Mouse (Mus musculus) E14TG2a.4 (cell line): Measurements from ENCODE around the gene Ahcyl1.

ENCODE experiments used
- CTCF ChIP-seq: conservative IDR thresholded peaks from 2 replicates; pipeline ENCODE4 v1.5.1; 2014; ENCODE audit warnings: low read length
- NANOG ChIP-seq: IDR thresholded peaks from 2 replicates; pipeline ENCODE4 v1.6.1; 2014; ENCODE audit warnings: borderline replicate concordance, low read length, mixed read lengths
- POU5F1 ChIP-seq: IDR thresholded peaks from 2 replicates; pipeline ENCODE4 v1.6.1; 2014; ENCODE audit warnings: low read length, borderline replicate concordance

GRCm38 (mm10) chr3:107659000-107659399, 37.4 kb downstream of the Ahcyl1 start:
- TF ChIP-seq CTCF = no peak
- no peak for TF ChIP-seq NANOG
- TF ChIP-seq POU5F1 = no peak
